Mouse (Mus musculus) liver, postnatal 0 days (tissue): ENCODE results near the gene Map2k5. TPM values are rescaled to one million over a fixed set of nuclear protein-coding genes. Genes with fewer than 3 reads are reported as not detected.

Experiments
- ATAC-seq: fragments of 200-750 bp; cut with Nextera tagmentation; 2 replicates; pipeline ENCODE4 v1.8.0; 2017; ENCODE audit warnings: mild to moderate bottlenecking, moderate library complexity
- DNase-seq: peaks from one replicate; pipeline ENCODE4 v3.0.0-alpha.2; 2016
- H3K27ac ChIP-seq: fragments of 300-500 bp; sonication (generic); 2 replicates; pipeline ENCODE4 v1.5.1; 2014; ENCODE audit warnings: antibody characterized with exemption, moderate library complexity, mild to moderate bottlenecking, low read depth
- H3K27me3 ChIP-seq: fragments of 300-500 bp; sonication (generic); 2 replicates; pipeline ENCODE4 v1.6.1; 2014; ENCODE audit warnings: low read length, control low read depth, mixed read lengths; ENCODE audit not compliant: insufficient read depth
- H3K36me3 ChIP-seq: fragments of 300-500 bp; sonication (generic); replicated peaks from 2 replicates; pipeline ENCODE4 v1.6.1; 2014; ENCODE audit warnings: mild to moderate bottlenecking, control low read depth, low read length, moderate library complexity, mixed read lengths; ENCODE audit not compliant: insufficient read depth
- H3K4me1 ChIP-seq: fragments of 300-500 bp; sonication (generic); 2 replicates; pipeline ENCODE4 v1.6.1; 2014; ENCODE audit warnings: antibody characterized with exemption, mild to moderate bottlenecking, control low read depth; ENCODE audit not compliant: insufficient read depth
- H3K4me2 ChIP-seq: fragments of 300-500 bp; sonication (generic); 2 replicates; pipeline ENCODE4 v1.6.1; 2014; ENCODE audit warnings: low read depth, mild to moderate bottlenecking, low read length, moderate library complexity, mixed read lengths
- H3K4me3 ChIP-seq: fragments of 300-500 bp; sonication (generic); 2 replicates; pipeline ENCODE4 v1.5.1; 2014; ENCODE audit warnings: low read depth, low read length
- H3K9ac ChIP-seq: fragments of 300-500 bp; sonication (generic); replicated peaks from 2 replicates; pipeline ENCODE4 v1.6.1; 2014; ENCODE audit warnings: mild to moderate bottlenecking, moderate library complexity
- H3K9me3 ChIP-seq: fragments of 300-500 bp; sonication (generic); 2 replicates; pipeline ENCODE4 v1.6.1; 2016; ENCODE audit warnings: mild to moderate bottlenecking, control low read depth, low read length, mixed read lengths
- CTCF ChIP-seq: sonication (generic); IDR thresholded peaks from 2 replicates; pipeline ENCODE4 v1.5.1; 2016; ENCODE audit warnings: antibody characterized with exemption, low read depth
- EP300 ChIP-seq: IDR thresholded peaks from 2 replicates; pipeline ENCODE4 v1.6.1; 2016; ENCODE audit warnings: antibody characterized with exemption, low read depth, mild to moderate bottlenecking
- WGBS: fragments of 180-500 bp; shearing (Covaris S2); extraction: QIAGEN DNeasy Blood & Tissue Kit; methylation state at CpG from one replicate; pipeline ENCODE4 v1.1.7; 2014; ENCODE audit not compliant: insufficient replicate concordance; 5-methylcytosine and 5-hydroxymethylcytosine counted together
- polyA plus RNA-seq: library from polyadenylated mRNA; unstranded; fragments of >200 nt; fragmentation: Nextera tagmentation; extraction: Ambion mirVana; gene quantifications from 2 replicates; pipeline ENCODE4 v1.2.1, GENCODE M21; 2015

Map2k5 gene
- polyA plus RNA-seq, 1 experiment from 2014 or later = 9.1 TPM

DNA sequence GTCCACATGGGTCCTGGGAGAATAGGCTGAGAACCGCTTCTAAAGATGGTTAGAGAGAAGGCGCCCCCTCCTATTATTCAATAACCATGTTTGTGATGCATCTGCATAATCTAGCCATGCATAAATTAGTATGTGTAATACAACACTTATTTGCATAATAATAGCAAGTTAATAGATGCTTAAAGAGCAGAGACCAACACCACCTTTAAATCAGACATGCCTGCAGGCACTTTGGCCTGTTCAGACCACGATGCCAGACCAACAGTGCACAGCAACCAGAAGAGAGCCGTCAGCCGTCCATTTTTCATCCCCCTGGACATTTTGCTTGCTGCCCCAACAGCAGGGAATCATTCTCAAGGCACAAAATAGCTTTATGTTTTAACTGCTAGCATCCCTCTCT is 143.3 kb downstream of the Map2k5 start:
- H3K4me1 ChIP-seq = no peaks in the 10 kb centered on the region
- WGBS = 89% methylated on average over 5 of the region's 5 CpGs
- no peak overlapping the region for H3K4me3 ChIP-seq
- H3K4me2 ChIP-seq = no peak overlapping the region
- H3K9me3 ChIP-seq = no peaks in the 10 kb centered on the region
- no peak for TF ChIP-seq EP300
- TF ChIP-seq CTCF = no peak
- no peaks in the 10 kb centered on the region for H3K27me3 ChIP-seq
- DNase-seq (no peak), ATAC-seq (no peak)
- H3K36me3 ChIP-seq = no peaks in the 10 kb centered on the region
- no peak overlapping the region for H3K9ac ChIP-seq
- H3K27ac ChIP-seq = no peak overlapping the region

DNA sequence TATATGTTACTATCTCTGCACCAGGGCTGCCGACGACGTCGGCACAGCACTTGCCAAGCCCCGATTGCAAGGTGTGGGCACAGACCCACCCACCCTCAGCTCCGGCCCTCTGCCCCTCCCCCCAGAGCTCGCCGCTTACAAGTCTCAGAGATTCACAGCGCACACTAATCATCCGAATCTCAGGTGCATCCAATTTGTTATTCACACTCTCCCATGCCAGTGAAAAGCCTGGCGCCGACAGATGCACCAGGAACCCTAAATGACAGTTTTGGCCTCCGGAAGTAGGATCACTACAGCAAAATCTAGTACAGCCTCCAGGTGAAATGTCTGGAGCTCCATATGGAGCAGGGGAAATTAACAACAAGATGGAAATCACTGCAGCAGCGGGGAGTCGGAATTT is 147.4 kb downstream of the Map2k5 start:
- ATAC-seq = no peak
- H3K9me3 ChIP-seq = no peaks in the 10 kb centered on the region
- H3K9ac ChIP-seq = no peak overlapping the region
- H3K36me3 ChIP-seq = no peaks in the 10 kb centered on the region
- no peak overlapping the region for H3K27ac ChIP-seq
- no peak overlapping the region for H3K4me3 ChIP-seq
- TF ChIP-seq EP300 (no peak), CTCF (no peak)
- no peak for DNase-seq
- H3K4me2 ChIP-seq = no peak overlapping the region
- 79% methylated on average over 15 of the region's 15 CpGs for WGBS
- no peaks in the 10 kb centered on the region for H3K4me1 ChIP-seq
- no peaks in the 10 kb centered on the region for H3K27me3 ChIP-seq

DNA sequence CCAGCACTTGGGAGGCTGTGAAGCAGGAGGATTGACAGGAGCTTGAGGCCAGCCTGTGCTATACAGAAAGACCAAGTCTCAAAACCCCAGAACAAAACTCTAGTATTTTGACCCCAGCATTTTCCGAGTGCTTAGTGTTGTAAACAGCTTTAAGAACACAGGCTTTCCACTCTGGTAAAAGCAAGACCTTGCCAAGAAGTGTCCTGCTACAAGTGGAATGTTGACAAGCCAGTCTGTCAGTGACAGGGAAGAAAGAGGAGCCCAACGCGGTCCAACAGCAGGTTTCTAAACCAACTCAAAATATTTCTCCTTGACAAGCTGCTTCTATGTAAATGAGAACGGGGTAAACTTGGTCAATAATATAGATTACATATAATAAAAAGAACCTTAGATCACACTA is 148.6 kb downstream of the Map2k5 start:
- TF ChIP-seq CTCF (no peak), EP300 (no peak)
- ATAC-seq = no peak
- Histone ChIP-seq H3K36me3 (no peaks in the 10 kb centered on the region), H3K4me3 (no peak overlapping the region), H3K9me3 (no peaks in the 10 kb centered on the region), H3K27me3 (no peaks in the 10 kb centered on the region), H3K4me2 (no peak overlapping the region), H3K4me1 (no peaks in the 10 kb centered on the region), H3K9ac (no peak overlapping the region), H3K27ac (no peak overlapping the region)
- 82% methylated on average over 4 of the region's 4 CpGs for WGBS
- DNase-seq = no peak

DNA sequence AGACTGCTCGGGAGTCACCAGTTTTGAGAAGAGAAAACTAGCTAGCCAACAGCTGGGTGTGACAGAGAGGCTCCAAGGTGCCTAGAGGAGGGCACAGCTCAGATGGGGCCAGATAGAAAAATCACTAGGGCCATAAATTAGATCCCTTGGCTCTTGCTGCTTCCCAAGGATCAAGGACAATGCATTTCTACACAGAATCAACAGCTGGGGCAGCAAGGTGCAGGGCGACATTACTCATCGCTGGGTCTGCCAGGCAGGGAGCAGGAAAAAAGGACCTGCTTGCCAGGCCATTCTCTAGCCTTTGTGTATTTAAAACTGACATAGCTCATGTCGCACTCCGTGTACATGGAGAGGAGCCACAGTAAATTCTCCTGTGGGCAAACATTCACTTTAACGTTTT is 155.5 kb downstream of the Map2k5 start:
- Histone ChIP-seq H3K4me3 (no peak overlapping the region), H3K4me2 (no peak overlapping the region), H3K9me3 (no peaks in the 10 kb centered on the region), H3K36me3 (no peaks in the 10 kb centered on the region), H3K4me1 (no peaks in the 10 kb centered on the region), H3K9ac (no peak overlapping the region), H3K27ac (no peak overlapping the region), H3K27me3 (no peaks in the 10 kb centered on the region)
- DNase-seq (no peak), ATAC-seq (no peak)
- TF ChIP-seq CTCF (no peak), EP300 (no peak)
- WGBS = 67% methylated on average over 6 of the region's 6 CpGs

DNA sequence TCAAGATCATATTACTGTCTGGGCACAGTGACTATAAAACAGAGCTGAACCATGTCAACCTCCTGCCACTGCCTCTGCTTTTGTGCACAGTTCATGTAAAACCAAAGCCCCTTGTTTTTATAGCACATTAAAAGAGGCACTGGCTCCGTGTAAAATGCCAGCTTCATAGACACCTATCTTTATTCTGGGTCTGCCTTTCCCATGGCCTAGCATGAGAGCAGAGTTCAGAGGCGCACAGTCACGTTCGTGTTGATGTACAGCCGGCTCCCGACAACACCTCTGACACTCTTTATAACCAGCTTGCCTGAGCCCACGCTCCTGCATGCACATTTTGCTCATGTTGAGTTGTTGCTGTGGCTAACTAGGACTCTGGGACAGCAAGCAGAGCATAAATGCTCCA is 157.9 kb downstream of the Map2k5 start:
- 77% methylated on average over 7 of the region's 7 CpGs for WGBS
- H3K4me1 ChIP-seq = no peaks in the 10 kb centered on the region
- TF ChIP-seq EP300 = no peak
- no peak for TF ChIP-seq CTCF

DNA sequence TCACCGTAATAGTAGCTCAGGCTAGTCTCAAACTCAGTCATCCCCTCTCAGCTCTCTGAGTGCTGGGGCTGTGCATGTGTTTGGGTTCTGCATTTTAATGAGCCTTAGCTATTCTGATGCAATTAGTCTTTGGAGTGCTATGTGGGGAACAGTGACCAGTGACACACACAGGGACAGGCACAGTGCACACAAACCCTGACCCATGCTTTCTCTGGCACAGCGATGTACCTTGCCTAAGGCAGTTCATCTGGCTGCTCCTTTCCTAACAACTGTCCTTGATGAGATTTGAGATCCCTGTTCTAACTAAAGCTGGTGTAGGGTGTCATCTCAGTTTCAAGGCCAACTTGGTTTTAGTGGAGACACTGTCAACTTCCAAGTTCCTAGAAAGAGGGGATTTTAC is 162.7 kb downstream of the Map2k5 start:
- ATAC-seq = no peak
- no peak overlapping the region for H3K27ac ChIP-seq
- WGBS = 90% methylated on average over 2 of the region's 2 CpGs
- H3K4me1 ChIP-seq = no peaks in the 10 kb centered on the region; the same call in 1 of the 2 replicates
- H3K27me3 ChIP-seq = no peaks in the 10 kb centered on the region
- TF ChIP-seq EP300 (no peak), CTCF (no peak)
- no peak overlapping the region for H3K4me3 ChIP-seq
- peaks cover 6% of the 10 kb centered on the region; the same call in 1 of the 2 replicates for H3K36me3 ChIP-seq
- no peak for DNase-seq
- no peaks in the 10 kb centered on the region for H3K9me3 ChIP-seq
- H3K4me2 ChIP-seq = no peak overlapping the region
- H3K9ac ChIP-seq = no peak overlapping the region

More for the DNA sequence above, 157.9 kb downstream of the Map2k5 start:
- ATAC-seq (no peak), DNase-seq (no peak)
- no peaks in the 10 kb centered on the region for H3K36me3 ChIP-seq
- H3K4me3 ChIP-seq = no peak overlapping the region
- no peaks in the 10 kb centered on the region for H3K27me3 ChIP-seq
- H3K9me3 ChIP-seq = no peaks in the 10 kb centered on the region
- H3K4me2 ChIP-seq = no peak overlapping the region
- no peak overlapping the region for H3K27ac ChIP-seq
- no peak overlapping the region for H3K9ac ChIP-seq

DNA sequence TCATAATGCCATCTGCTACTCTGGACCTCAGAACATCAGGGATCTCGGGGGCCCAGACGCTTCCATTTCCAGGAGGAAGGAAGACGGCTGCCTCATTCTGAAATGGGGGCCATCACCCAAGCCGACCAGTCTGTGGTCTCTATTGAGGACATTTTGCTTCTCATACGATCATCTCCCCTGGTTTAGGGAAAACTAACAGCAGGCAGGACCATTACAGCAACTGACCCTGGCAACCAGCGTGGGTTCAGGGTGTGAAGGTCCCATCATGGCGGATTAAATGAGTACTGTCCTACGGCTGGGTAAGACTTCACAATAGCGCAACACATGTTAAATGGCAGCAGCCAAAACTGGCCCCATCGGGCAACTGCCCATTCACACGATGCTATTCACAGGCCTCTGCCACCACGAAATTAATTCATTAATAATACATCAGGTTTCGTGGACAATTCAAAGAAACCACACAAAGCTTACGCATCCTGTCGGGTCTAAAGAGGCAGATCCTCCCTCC is 170.9 kb downstream of the Map2k5 start:
- no peaks in the 10 kb centered on the region for H3K27me3 ChIP-seq
- H3K4me2 ChIP-seq = no peak overlapping the region
- no peaks in the 10 kb centered on the region for H3K4me1 ChIP-seq
- no peak for TF ChIP-seq EP300
- no peak for TF ChIP-seq CTCF
- no peak for DNase-seq
- WGBS = 90% methylated on average over 15 of the region's 15 CpGs
- no peak for ATAC-seq
- no peak overlapping the region for H3K9ac ChIP-seq
- no peak overlapping the region for H3K4me3 ChIP-seq
- no peak overlapping the region for H3K27ac ChIP-seq
- no peaks in the 10 kb centered on the region; the same call in 1 of the 2 replicates for H3K36me3 ChIP-seq
- no peaks in the 10 kb centered on the region for H3K9me3 ChIP-seq
